Mouse (Mus musculus) erythroblast, adult 5-6 weeks (primary cell): ENCODE measurements at regions not wholly inside any gene's neighbourhood (a gene's known extent, or its start where the extent isn't known, plus 50 kb on each side); places are given as distances from the start of the nearest gene placed in this dataset.
A peak's percentile ranks its signal among the peaks of the same experiment; 100 is the strongest.
"Not testable (repeated sequence)": the region's sequence is repeated elsewhere in the genome, so short reads cannot be mapped to it uniquely, and the experiment has no call there.

ENCODE experiments used
- ATAC-seq: replicated peaks from 2 replicates; pipeline ENCODE4 v1.8.0; 2016; ENCODE audit warnings: moderate number of reproducible peaks, mild to moderate bottlenecking, moderate TSS enrichment, inconsistent platforms; ENCODE audit not compliant: poor library complexity, low FRiP score, severe bottlenecking

- ATAC-seq, result no peak
Observed at GRCm38 (mm10) chr1:193522007-193522406, 151.9 kb upstream of the Camk1g start.

GRCm38 (mm10) chr1:193518840-193519239, 148.7 kb upstream of the Camk1g start:
- no peak for ATAC-seq

- no peak for ATAC-seq
Observed at GRCm38 (mm10) chr1:193517968-193518367, 147.9 kb upstream of the Camk1g start.

GRCm38 (mm10) chr1:193517293-193517692, 147.2 kb upstream of the Camk1g start:
- no peak for ATAC-seq

GRCm38 (mm10) chr1:193516395-193516794, 146.3 kb upstream of the Camk1g start:
- no peak for ATAC-seq

- ATAC-seq, result no peak
Observed at GRCm38 (mm10) chr1:193513929-193514710, 144.0 kb upstream of the Camk1g start.

- ATAC-seq, result no peak
Observed at GRCm38 (mm10) chr1:193510066-193510793, 140.1 kb upstream of the Camk1g start.

- no peak for ATAC-seq
Observed at GRCm38 (mm10) chr1:193508271-193508670, 138.2 kb upstream of the Camk1g start.

GRCm38 (mm10) chr1:193506991-193507390, 136.9 kb upstream of the Camk1g start:
- no peak for ATAC-seq

- ATAC-seq, result no peak
Observed at GRCm38 (mm10) chr1:193505381-193505780, 135.3 kb upstream of the Camk1g start.

- ATAC-seq, result no peak
Observed at GRCm38 (mm10) chr1:193504611-193505010, 134.5 kb upstream of the Camk1g start.

GRCm38 (mm10) chr1:193503624-193504325, 133.7 kb upstream of the Camk1g start:
- ATAC-seq, result peak; percentile 58; the same call in 1 of the 2 replicates

- no peak for ATAC-seq
Observed at GRCm38 (mm10) chr1:193496265-193497183, 126.4 kb upstream of the Camk1g start.

GRCm38 (mm10) chr1:193488039-193488438, 117.9 kb upstream of the Camk1g start:
- no peak for ATAC-seq

GRCm38 (mm10) chr1:193486668-193487067, 116.6 kb upstream of the Camk1g start:
- ATAC-seq, result not testable (repeated sequence)

GRCm38 (mm10) chr1:193484977-193485376, 114.9 kb upstream of the Camk1g start:
- no peak for ATAC-seq

- no peak for ATAC-seq
Observed at GRCm38 (mm10) chr1:193477298-193477697, 107.2 kb upstream of the Camk1g start.

- no peak for ATAC-seq
Observed at GRCm38 (mm10) chr1:193476805-193477204, 106.7 kb upstream of the Camk1g start.

- ATAC-seq, result no peak
Observed at GRCm38 (mm10) chr1:193466306-193466705, 96.2 kb upstream of the Camk1g start.

GRCm38 (mm10) chr1:193459735-193460134, 89.6 kb upstream of the Camk1g start:
- ATAC-seq, result no peak
